12 mouse cellular contexts compared by ENCODE assay signal in the genomic region with DNA sequence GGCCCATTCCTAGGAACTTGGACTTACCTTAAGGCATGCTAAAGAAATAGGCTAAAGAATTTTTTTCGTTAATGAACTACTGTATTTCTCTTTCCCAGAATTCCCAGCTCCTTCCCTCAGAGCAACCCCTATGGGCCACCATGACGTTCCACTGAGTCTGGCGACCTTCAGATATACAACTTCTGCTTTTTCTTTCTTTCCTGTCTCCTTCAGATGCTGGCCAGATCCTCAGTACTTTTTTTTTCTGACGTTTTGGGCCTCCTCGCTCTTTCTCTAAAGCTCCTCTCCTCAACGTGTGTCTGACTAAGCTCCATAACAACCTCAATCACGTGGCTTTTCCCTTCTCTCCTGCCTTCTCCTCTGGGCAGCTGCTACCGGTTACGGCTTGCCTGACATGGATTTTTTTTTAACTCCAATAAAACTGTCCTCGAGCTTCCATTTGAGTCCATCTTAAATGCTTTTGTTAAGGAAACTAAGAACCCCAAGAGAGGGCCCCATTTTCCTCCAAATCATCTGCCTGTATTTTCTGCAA. TPM values are rescaled to one million over a fixed set of nuclear protein-coding genes. Genes with fewer than 3 reads are reported as not detected.
A peak's percentile ranks its signal among the peaks of the same experiment; 100 is the strongest.
DNase-seq lines count a peak whose midpoint lies in the region; ATAC-seq and TF ChIP-seq lines count a peak whose summit lies in the region.
"Had no signal": no experiment of that assay in that cellular context is flagged by ENCODE, and none has a peak within 500 bp of the region (broad histone marks: within the 10 kb centered on the region; RNA-seq: fewer than 3 reads in every experiment).

No protein-coding gene starts in this region.

- no peak for TF ChIP-seq CTCF in forebrain, postnatal 0 days (IDR thresholded peaks at IDR 0.05; ENCODE audit: low read depth)
- TF ChIP-seq CTCF in midbrain, postnatal 0 days (IDR thresholded peaks at IDR 0.05) = no peak
- no peak for TF ChIP-seq CTCF in lung, postnatal 0 days (IDR thresholded peaks at IDR 0.05)

- H3K4me3 ChIP-seq in kidney, embryonic 15.5 days (replicated peaks) = no peak overlapping the region
- no peak overlapping the region for H3K4me3 ChIP-seq in forebrain, postnatal 0 days (ENCODE audit: low read depth, low read length)
- H3K4me3 ChIP-seq in midbrain, postnatal 0 days (ENCODE audit: low read depth, low read length) = no peak overlapping the region
- no peak overlapping the region for H3K4me3 ChIP-seq in lung, postnatal 0 days (ENCODE audit: low read depth, low read length)
- H3K4me3 ChIP-seq: hindbrain, embryonic 12.5 days had no signal

- no peak overlapping the region for H3K27ac ChIP-seq in kidney, embryonic 15.5 days
- peak overlapping the region; percentile 51; the same call in 1 of the 2 replicates for H3K27ac ChIP-seq in forebrain, postnatal 0 days (ENCODE audit: low read depth, low read length)
- peak overlapping the region; percentile 59; the same call in 1 of the 2 replicates for H3K27ac ChIP-seq in midbrain, postnatal 0 days (ENCODE audit: low read depth, low read length)
- no peak overlapping the region for H3K27ac ChIP-seq in lung, postnatal 0 days (ENCODE audit: low read length)
- H3K27ac ChIP-seq: hindbrain, embryonic 12.5 days had no signal

- no peak overlapping the region for H3K9ac ChIP-seq in kidney, embryonic 15.5 days
- no peak overlapping the region for H3K9ac ChIP-seq in forebrain, postnatal 0 days
- H3K9ac ChIP-seq in midbrain, postnatal 0 days (replicated peaks; ENCODE audit: low read length, poor library complexity, severe bottlenecking) = no peak overlapping the region
- H3K9ac ChIP-seq in lung, postnatal 0 days (replicated peaks; ENCODE audit: low read depth) = no peak overlapping the region
- H3K9ac ChIP-seq: hindbrain, embryonic 12.5 days had no signal

- peaks cover 51% of the 10 kb centered on the region for H3K27me3 ChIP-seq in kidney, embryonic 15.5 days
- H3K27me3 ChIP-seq in forebrain, postnatal 0 days (ENCODE audit: insufficient read depth, low read length) = no peaks in the 10 kb centered on the region; the same call in 1 of the 2 replicates
- H3K27me3 ChIP-seq in midbrain, postnatal 0 days (ENCODE audit: insufficient read depth, low read length) = peaks cover 13% of the 10 kb centered on the region; the same call in 1 of the 2 replicates
- H3K27me3 ChIP-seq in lung, postnatal 0 days (replicated peaks; ENCODE audit: insufficient read depth, low read length) = no peaks in the 10 kb centered on the region

- no peak for TF ChIP-seq EP300 in lung, postnatal 0 days (IDR thresholded peaks at IDR 0.05)

- no peaks in the 10 kb centered on the region for H3K36me3 ChIP-seq in kidney, embryonic 15.5 days
- H3K36me3 ChIP-seq in forebrain, postnatal 0 days (ENCODE audit: insufficient read depth) = no peaks in the 10 kb centered on the region
- no peaks in the 10 kb centered on the region for H3K36me3 ChIP-seq in midbrain, postnatal 0 days (ENCODE audit: insufficient read depth, low read length)
- no peaks in the 10 kb centered on the region for H3K36me3 ChIP-seq in lung, postnatal 0 days (ENCODE audit: insufficient read depth, low read length)
- H3K36me3 ChIP-seq: hindbrain, embryonic 12.5 days had no signal

- peak overlapping the region; percentile 54; the same call in 1 of the 2 replicates for H3K4me2 ChIP-seq in kidney, embryonic 15.5 days
- H3K4me2 ChIP-seq in forebrain, postnatal 0 days (ENCODE audit: low read depth) = no peak overlapping the region
- H3K4me2 ChIP-seq in midbrain, postnatal 0 days (ENCODE audit: low read depth, low read length, poor library complexity, severe bottlenecking) = no peak overlapping the region
- no peak overlapping the region for H3K4me2 ChIP-seq in lung, postnatal 0 days (replicated peaks; ENCODE audit: low read depth, low read length)

- no peak for ATAC-seq in kidney, embryonic 15.5 days (replicated peaks; ENCODE audit: low FRiP score)
- ATAC-seq in forebrain, postnatal 0 days = peak; percentile 54
- ATAC-seq in midbrain, postnatal 0 days (ENCODE audit: low FRiP score) = no peak
- no peak for ATAC-seq in megakaryocyte, adult 5-6 weeks (ENCODE audit: poor library complexity, severe bottlenecking)
- no peak for ATAC-seq in lung, postnatal 0 days

- 24% methylated on average over 10 of the region's 10 CpGs for WGBS in kidney, embryonic 15.5 days
- 31% methylated on average over 10 of the region's 10 CpGs for WGBS in forebrain, postnatal 0 days
- 31% methylated on average over 10 of the region's 10 CpGs for WGBS in midbrain, postnatal 0 days
- whole genome bisulfite sequencing in lung, postnatal 0 days = 27% methylated on average over 10 of the region's 10 CpGs

- no peaks in the 10 kb centered on the region for H3K9me3 ChIP-seq in kidney, embryonic 15.5 days (replicated peaks)
- H3K9me3 ChIP-seq in forebrain, postnatal 0 days (ENCODE audit: low read length) = no peaks in the 10 kb centered on the region
- no peaks in the 10 kb centered on the region for H3K9me3 ChIP-seq in midbrain, postnatal 0 days (ENCODE audit: low read length)
- H3K9me3 ChIP-seq in lung, postnatal 0 days (ENCODE audit: low read length) = no peaks in the 10 kb centered on the region
- H3K9me3 ChIP-seq: hindbrain, embryonic 12.5 days had no signal

- no peak for DNase-seq in kidney, adult 18-20 months
- peak; percentile 9 for DNase-seq in brain, adult 2 months (ENCODE audit: low read depth, low spot score)
- DNase-seq in forebrain, postnatal 0 days = no peak
- no peak for DNase-seq in midbrain, postnatal 0 days (ENCODE audit: low spot score)
- no peak for DNase-seq in spleen, postnatal 10 days (ENCODE audit: low spot score in 2 of 2)
- no peak for DNase-seq in lung, postnatal 0 days (ENCODE audit: low spot score)
- DNase-seq: adrenal gland, adult 8-10 months; cerebellum, adult 9-11 months had no signal

- H3K4me1 ChIP-seq in kidney, embryonic 15.5 days = 0 out of 2 replicates have a peak, but pooled peaks cover 5% of the 10 kb centered on the region
- no peaks in the 10 kb centered on the region for H3K4me1 ChIP-seq in forebrain, postnatal 0 days (ENCODE audit: insufficient read depth)
- no peaks in the 10 kb centered on the region for H3K4me1 ChIP-seq in midbrain, postnatal 0 days (ENCODE audit: insufficient read depth, low read length)
- no peaks in the 10 kb centered on the region for H3K4me1 ChIP-seq in lung, postnatal 0 days (ENCODE audit: insufficient read depth, low read depth, low read length)

RNA-seq across cellular contexts. Expression of a gene that starts 33.3 kb away (rescaled TPM):
- not detected in 2 replicates for polyA plus RNA-seq in kidney, embryonic 15.5 days (2015; fragmentation: Nextera tagmentation; extraction: Ambion mirVana)
- not detected in 2 replicates for total RNA-seq in forebrain, postnatal 0 days (2014; rRNA removed)
- not detected in 2 replicates for polyA plus RNA-seq in forebrain, postnatal 0 days (2015; fragmentation: Nextera tagmentation; extraction: Ambion mirVana)
- total RNA-seq in midbrain, postnatal 0 days (2014; rRNA removed) = not detected in 2 replicates
- polyA plus RNA-seq in midbrain, postnatal 0 days (2015; fragmentation: Nextera tagmentation; extraction: Ambion mirVana) = not detected in 2 replicates
- total RNA-seq in megakaryocyte, adult 5-6 weeks (2015) = not detected in 2 replicates
- not detected in 2 replicates for total RNA-seq in megakaryocyte, adult 5-6 weeks (2017)
- polyA plus RNA-seq in lung, postnatal 0 days (2015; fragmentation: Nextera tagmentation; extraction: Ambion mirVana) = not detected in 2 replicates
- total RNA-seq: adrenal gland, adult 8-10 months; layer of hippocampus, postnatal 10 days had no signal
- polyA plus RNA-seq: hindbrain, embryonic 12.5 days had no signal

Comparison
In these comparisons a context has a peak if more than half of its experiments do, and no peak if none do; other contexts are left out.
1. H3K27ac ChIP-seq: peak in forebrain, postnatal 0 days (single experiment) and midbrain, postnatal 0 days (single experiment); none in kidney, embryonic 15.5 days (single experiment) and lung, postnatal 0 days (single experiment).